Mouse (Mus musculus): ENCODE measurements around the gene Pianp. TPM values are rescaled to one million over a fixed set of nuclear protein-coding genes. Genes with fewer than 3 reads are reported as not detected.

The Pianp gene
- total RNA-seq, 1 experiment from 2014 or later, result not detected

GRCm38 (mm10) chr6:125051237-125051636 is 54.7 kb downstream of the Pianp start:
- ATAC-seq (replicated peaks in 1 of 2; ENCODE audit: insufficient read depth in 1 of 2, low FRiP score in 2 of 2, low TSS enrichment in 1 of 2, low read depth in 1 of 2, poor library complexity in 2 of 2, severe bottlenecking in 2 of 2), result no peak

Other genes with a start within 250 kb of the Pianp start
- not detected in 2 replicates for gene Gm45234, start 240.7 kb upstream of the Pianp start, total RNA-seq (2017)
- 5.9 and 6.0 TPM in 2 replicates for gene Atn1, start 240.2 kb upstream of the Pianp start, total RNA-seq (2017)
- 2.6 and 5.6 TPM in 2 replicates for gene Eno2, start 227.0 kb upstream of the Pianp start, total RNA-seq (2017)
- 1.1 and 3.3 TPM in 2 replicates for gene Lrrc23, start 217.0 kb upstream of the Pianp start, total RNA-seq (2017)
- gene Spsb2, start 188.0 kb upstream of the Pianp start, total RNA-seq (2017), result 5.3 and 11.0 TPM in 2 replicates
- 193 and 201 TPM in 2 replicates for gene Tpi1, start 182.4 kb upstream of the Pianp start, total RNA-seq (2017)
- 55.3 and 78.1 TPM in 2 replicates for gene Usp5, start 167.2 kb upstream of the Pianp start, total RNA-seq (2017)
- 62.0 and 98.2 TPM in 2 replicates for gene Cdca3, start 167.1 kb upstream of the Pianp start, total RNA-seq (2017)
- gene Gnb3, start 156.4 kb upstream of the Pianp start, total RNA-seq (2017), result not detected in 2 replicates
- gene P3h3, start 138.9 kb upstream of the Pianp start, total RNA-seq (2017), result 14.5 and 24.3 TPM in 2 replicates
- 0.15 TPM in 1 of 2 replicates, not detected in the other for gene Gpr162, start 132.7 kb upstream of the Pianp start, total RNA-seq (2017)
- gene Cd4, start 108.5 kb upstream of the Pianp start, total RNA-seq (2017), result 5.8 and 10.0 TPM in 2 replicates
- gene Lag3, start 85.0 kb upstream of the Pianp start, total RNA-seq (2017), result 3.8 and 9.1 TPM in 2 replicates
- 121 and 123 TPM in 2 replicates for gene Ptms, start 76.6 kb upstream of the Pianp start, total RNA-seq (2017)
- gene Mlf2, start 65.3 kb upstream of the Pianp start, total RNA-seq (2017), result 54.2 and 67.4 TPM in 2 replicates
- gene Cops7a, start 31.2 kb upstream of the Pianp start, total RNA-seq (2017), result 41.6 and 51.1 TPM in 2 replicates
- gene Zfp384, start 12.5 kb downstream of the Pianp start, total RNA-seq (2017), result 29.0 and 29.2 TPM in 2 replicates
- 92.9 and 101 TPM in 2 replicates for gene Ing4, start 43.1 kb downstream of the Pianp start, total RNA-seq (2017)
- 7.6 and 7.8 TPM in 2 replicates for gene Acrbp, start 53.0 kb downstream of the Pianp start, total RNA-seq (2017)
- gene Lpar5, start 71.2 kb downstream of the Pianp start, total RNA-seq (2017), result 8.0 and 8.8 TPM in 2 replicates
- gene Chd4, start 99.3 kb downstream of the Pianp start, total RNA-seq (2017), result 499 and 599 TPM in 2 replicates
- 58.8 and 63.4 TPM in 2 replicates for gene Nop2, start 135.2 kb downstream of the Pianp start, total RNA-seq (2017)
- gene Iffo1, start 148.5 kb downstream of the Pianp start, total RNA-seq (2017), result 13.3 and 14.2 TPM in 2 replicates
- gene Gapdh, start 169.8 kb downstream of the Pianp start, total RNA-seq (2017), result 727 and 879 TPM in 2 replicates
- 199 and 281 TPM in 2 replicates for gene Ncapd2, start 195.0 kb downstream of the Pianp start, total RNA-seq (2017)
- gene Mrpl51, start 195.1 kb downstream of the Pianp start, total RNA-seq (2017), result 72.6 and 78.6 TPM in 2 replicates
- gene Vamp1, start 218.9 kb downstream of the Pianp start, total RNA-seq (2017), result 7.7 and 13.7 TPM in 2 replicates
- gene Tapbpl, start 235.2 kb downstream of the Pianp start, total RNA-seq (2017), result 23.1 and 29.7 TPM in 2 replicates
- gene Cd27, start 240.3 kb downstream of the Pianp start, total RNA-seq (2017), result 170 and 196 TPM in 2 replicates